Mouse (Mus musculus) CH12.LX (cell line): Measurements from ENCODE around the gene Rrp1. TPM values are rescaled to one million over a fixed set of nuclear protein-coding genes. Genes with fewer than 3 reads are reported as not detected.

Source experiments
- DNase-seq: peaks from one replicate; pipeline ENCODE4 v3.0.0-alpha.2; 2013; ENCODE audit errors: extremely low read depth
- H3K27ac ChIP-seq: 2 replicates; pipeline ENCODE4 v1.5.1; 2012; ENCODE audit warnings: low read depth, mild to moderate bottlenecking, control low read depth, moderate library complexity; ENCODE audit not compliant: insufficient read depth
- H3K27me3 ChIP-seq: replicated peaks from 2 replicates; pipeline ENCODE3; 2012; ENCODE audit warnings: inconsistent platforms
- H3K36me3 ChIP-seq, 2 experiments: replicated peaks in 1 of 2; 2 replicates each; pipeline versions ENCODE3 to v1.6.1; 2012; ENCODE audit warnings: inconsistent platforms in 1 of 2, low read length in 1 of 2, mild to moderate bottlenecking in 1 of 2, mixed read lengths in 1 of 2, moderate library complexity in 1 of 2; ENCODE audit not compliant: control insufficient read depth in 1 of 2, insufficient read depth in 1 of 2
- H3K4me1 ChIP-seq, 2 experiments: 2 replicates each; pipeline ENCODE4 v1.6.1; 2012; ENCODE audit warnings: inconsistent platforms in 1 of 2, moderate library complexity in 1 of 2; ENCODE audit not compliant: insufficient read depth in 2 of 2, control insufficient read depth in 1 of 2
- H3K4me2 ChIP-seq: 2 replicates; pipeline ENCODE4 v1.6.1; 2012; ENCODE audit warnings: low read depth, mild to moderate bottlenecking, control low read depth; ENCODE audit not compliant: poor library complexity, insufficient read depth, severe bottlenecking
- H3K4me3 ChIP-seq, 3 experiments: fragments of 150-350 bp in 1 of 3; sonication (generic) in 1 of 3; replicated peaks in 1 of 3; 2 replicates each; pipeline versions ENCODE3 to v1.5.1; 2011 to 2012; ENCODE audit warnings: low read depth in 2 of 3, low read length in 2 of 3, mild to moderate bottlenecking in 2 of 3, moderate library complexity in 2 of 3, control low read depth in 1 of 3, improper control_type of control experiment in 1 of 3, inconsistent platforms in 1 of 3, mixed read lengths in 1 of 3; ENCODE audit not compliant: poor library complexity in 1 of 3
- H3K79me2 ChIP-seq: replicated peaks from 2 replicates; pipeline ENCODE4 v1.6.1; 2012; ENCODE audit warnings: mild to moderate bottlenecking, moderate library complexity; ENCODE audit not compliant: control insufficient read depth, poor library complexity, insufficient read depth, severe bottlenecking; ENCODE audit errors: extremely low read depth
- H3K9ac ChIP-seq: 2 replicates; pipeline ENCODE4 v1.6.1; 2012; ENCODE audit warnings: low read depth, mild to moderate bottlenecking, control low read depth, moderate library complexity; ENCODE audit not compliant: insufficient read depth
- H3K9me3 ChIP-seq: replicated peaks from 2 replicates; pipeline ENCODE3; 2012; ENCODE audit warnings: low read length, inconsistent platforms, mixed read lengths
- CHD1 ChIP-seq: IDR thresholded peaks from 2 replicates; pipeline ENCODE4 v1.6.1; 2012; ENCODE audit warnings: low read depth, low read length, improper control_type of control experiment, inconsistent platforms
- CHD2 ChIP-seq: IDR thresholded peaks from 2 replicates; pipeline ENCODE4 v1.6.1; 2011; ENCODE audit warnings: low read length, improper control_type of control experiment
- ETS1 ChIP-seq: conservative IDR thresholded peaks from 2 replicates; pipeline ENCODE4 v1.6.1; 2012; ENCODE audit warnings: low read depth, mild to moderate bottlenecking, inconsistent platforms, low read length, improper control_type of control experiment, moderate library complexity
- GABPA ChIP-seq: IDR thresholded peaks from 2 replicates; pipeline ENCODE4 v1.6.1; 2012; ENCODE audit warnings: low read depth, low read length, improper control_type of control experiment, inconsistent platforms; ENCODE audit not compliant: insufficient replicate concordance
- HCFC1 ChIP-seq: IDR thresholded peaks from 2 replicates; pipeline ENCODE4 v1.6.1; 2012; ENCODE audit warnings: low read depth, mild to moderate bottlenecking, inconsistent platforms, low read length, improper control_type of control experiment
- JUN ChIP-seq: IDR thresholded peaks from 2 replicates; pipeline ENCODE4 v1.6.1; 2011; ENCODE audit warnings: low read depth, mild to moderate bottlenecking, low read length, improper control_type of control experiment, moderate library complexity; ENCODE audit not compliant: insufficient read depth
- KAT2A ChIP-seq: IDR thresholded peaks from 2 replicates; pipeline ENCODE4 v1.6.1; 2012; ENCODE audit warnings: low read length, improper control_type of control experiment, inconsistent platforms; ENCODE audit not compliant: insufficient replicate concordance
- MAX ChIP-seq: IDR thresholded peaks from 2 replicates; pipeline ENCODE4 v1.6.1; 2011; ENCODE audit warnings: low read length, improper control_type of control experiment
- MXI1 ChIP-seq: IDR thresholded peaks from 2 replicates; pipeline ENCODE4 v1.6.1; 2011; ENCODE audit warnings: mild to moderate bottlenecking, low read depth, low read length, improper control_type of control experiment
- MYC ChIP-seq: IDR thresholded peaks from 2 replicates; pipeline ENCODE4 v1.6.1; 2011; ENCODE audit warnings: low read depth, mild to moderate bottlenecking, improper control_type of control experiment, low read length
- POLR2AphosphoS2 ChIP-seq: IDR thresholded peaks from 2 replicates; pipeline ENCODE4 v1.6.1; 2011; ENCODE audit warnings: low read depth, low read length, improper control_type of control experiment
- RCOR1 ChIP-seq: conservative IDR thresholded peaks from 2 replicates; pipeline ENCODE4 v1.6.1; 2012; ENCODE audit warnings: low read depth, mild to moderate bottlenecking, inconsistent platforms, low read length, improper control_type of control experiment
- TBP ChIP-seq: conservative IDR thresholded peaks from 2 replicates; pipeline ENCODE4 v1.6.1; 2011; ENCODE audit warnings: low read depth, low read length, improper control_type of control experiment
- TCF12 ChIP-seq: IDR thresholded peaks from 2 replicates; pipeline ENCODE4 v1.6.1; 2014; ENCODE audit warnings: low read depth, mild to moderate bottlenecking, inconsistent platforms, low read length, improper control_type of control experiment
- USF2 ChIP-seq: conservative IDR thresholded peaks from 2 replicates; pipeline ENCODE4 v1.6.1; 2011; ENCODE audit warnings: low read depth, low read length, improper control_type of control experiment
- ZC3H11A ChIP-seq: IDR thresholded peaks from 2 replicates; pipeline ENCODE4 v1.6.1; 2012; ENCODE audit warnings: low read depth, mild to moderate bottlenecking, inconsistent platforms, low read length, improper control_type of control experiment
- dilution Hi-C: fragments of 300-500 bp; cut with MboI; formaldehyde crosslinking; loops from 2 replicates; pipeline ENCODE4 v1.14.3; 2020; ENCODE audit warnings: low sequenced_read_pairs; ENCODE audit not compliant: extremely low pct_unique_long_range_greater_than_20kb, extremely low pct_ligation_motif_present
- in situ Hi-C: fragments of 300-500 bp; cut with MboI; formaldehyde crosslinking; loops from 3 replicates; pipeline ENCODE4 v1.14.3; 2019; ENCODE audit warnings: low sequenced_read_pairs, low pct_ligation_motif_present, low pct_unique_long_range_greater_than_20kb, mixed read lengths
- polyA plus RNA-seq: library from polyadenylated mRNA; unstranded; fragments of >175 nt; gene quantifications from 2 replicates; pipeline ENCODE4 v1.2.1, GENCODE M21; 2012; ENCODE audit warnings: low read depth; ENCODE audit not compliant: insufficient read length
- total RNA-seq, 2 experiments: library from RNA; depleted of rRNA; stranded (reverse); fragments of 300-350 nt in 1 of 2; fragments of >200 nt in 1 of 2; gene quantifications; 2 replicates each; pipeline ENCODE4 v1.2.3; 2012 to 2014

Gene Rrp1
- total and polyA plus RNA-seq, 3 experiments: 138 to 327 (median 189) TPM

DNA sequence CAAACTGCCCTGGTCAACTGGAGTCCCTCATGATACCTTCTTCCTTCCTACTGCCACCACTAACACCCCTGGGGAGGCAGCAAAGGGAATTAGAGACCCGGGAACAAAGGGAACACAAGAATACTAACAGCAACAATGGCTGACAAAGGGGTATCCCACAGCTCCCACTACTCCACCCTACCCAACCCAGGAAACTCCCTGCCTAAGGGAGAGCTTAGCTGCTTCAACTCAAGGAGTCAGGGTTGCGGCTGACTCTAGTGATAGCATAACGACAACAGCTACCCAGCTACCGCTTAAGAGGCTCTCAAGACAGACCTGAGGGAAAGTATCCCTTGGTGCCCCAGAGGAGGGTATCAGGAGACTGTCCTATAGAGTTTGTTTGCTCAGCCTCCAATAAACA, 45.3 kb downstream of the Rrp1 start:
- no peak overlapping the region for H3K9ac ChIP-seq

DNA sequence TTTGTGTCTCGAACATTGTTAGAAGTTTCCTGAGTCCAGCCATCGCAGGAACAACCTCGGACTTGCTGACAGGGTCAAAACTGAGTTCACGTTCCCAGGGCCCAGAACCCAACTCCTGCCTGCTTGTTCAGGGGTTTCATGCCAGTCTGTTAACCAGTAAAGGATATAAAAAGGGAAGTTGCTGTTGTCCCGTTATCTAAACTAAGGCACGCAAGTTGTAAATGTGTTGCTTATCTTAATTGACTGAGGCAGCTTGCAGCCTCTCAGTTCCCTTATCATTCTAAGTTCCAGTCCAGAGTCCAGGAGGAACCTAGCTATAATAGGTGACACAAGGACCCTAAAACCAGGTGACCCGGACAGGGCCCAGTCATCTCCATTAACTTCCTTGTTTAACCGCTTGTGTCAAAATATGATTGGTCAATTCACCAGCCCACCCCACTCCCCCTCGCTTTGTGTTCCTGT, 46.0 kb downstream of the Rrp1 start:
- no peaks in the 10 kb centered on the region for H3K9me3 ChIP-seq
- no peak for TF ChIP-seq JUN
- TF ChIP-seq KAT2A: no peak
- TF ChIP-seq RCOR1: no peak
- no peak for TF ChIP-seq TCF12
- TF ChIP-seq, all 38 proteins: peak for 0
- Histone ChIP-seq H3K36me3 (no peaks in the 10 kb centered on the region), H3K27ac (no peak overlapping the region), H3K27me3 (no peaks in the 10 kb centered on the region), H3K4me2 (no peak overlapping the region), H3K9ac (no peak overlapping the region), H3K79me2 (no peaks in the 10 kb centered on the region), H3K4me3 (no peak overlapping the region), H3K4me1 (peaks cover 2 to 29% of the 10 kb centered on the region in 2 experiments)
- dilution Hi-C loops: no loop called here
- no peak for DNase-seq
- in situ Hi-C loops: no loop called here

More for the DNA sequence above, 45.3 kb downstream of the Rrp1 start:
- H3K79me2 ChIP-seq: no peaks in the 10 kb centered on the region
- H3K4me1 ChIP-seq: peaks cover 8 to 36% of the 10 kb centered on the region in 2 experiments
- H3K27ac ChIP-seq: no peak overlapping the region
- dilution Hi-C loops: no loop called here
- TF ChIP-seq USF2 (no peak), ZC3H11A (no peak), POLR2AphosphoS2 (no peak), CHD1 (no peak), MXI1 (no peak), HCFC1 (no peak), GABPA (no peak), CHD2 (no peak), TCF12 (no peak), TBP (no peak), JUN (no peak), MAX (no peak), RCOR1 (no peak), MYC (no peak), KAT2A (no peak), ETS1 (no peak)
- H3K4me3 ChIP-seq: no peak overlapping the region
- DNase-seq: no peak
- H3K9me3 ChIP-seq: no peaks in the 10 kb centered on the region
- no peaks in the 10 kb centered on the region for H3K27me3 ChIP-seq
- in situ Hi-C loops: no loop called here
- H3K36me3 ChIP-seq: no peaks in the 10 kb centered on the region
- H3K4me2 ChIP-seq: no peak overlapping the region
